Mouse (Mus musculus) heart, postnatal 0 days (tissue): Measurements from ENCODE around the gene Slc27a2. TPM values are rescaled to one million over a fixed set of nuclear protein-coding genes. Genes with fewer than 3 reads are reported as not detected.

Experiments used
- ATAC-seq: fragments of 200-750 bp; cut with Nextera tagmentation; 2 replicates; pipeline ENCODE4 v1.8.0; 2017; ENCODE audit warnings: low read depth, moderate number of reproducible peaks, moderate library complexity; ENCODE audit not compliant: insufficient read depth
- DNase-seq: peaks from one replicate; pipeline ENCODE4 v3.0.0-alpha.2; 2016; ENCODE audit warnings: low spot score
- H3K27ac ChIP-seq: fragments of 300-500 bp; sonication (generic); 2 replicates; pipeline ENCODE4 v1.5.1; 2014; ENCODE audit warnings: low read depth, mild to moderate bottlenecking
- H3K27me3 ChIP-seq: fragments of 300-500 bp; sonication (generic); 2 replicates; pipeline ENCODE4 v1.6.1; 2014; ENCODE audit warnings: low read length, mixed read lengths; ENCODE audit not compliant: control insufficient read depth, insufficient read depth
- H3K36me3 ChIP-seq: fragments of 300-500 bp; sonication (generic); replicated peaks from 2 replicates; pipeline ENCODE4 v1.6.1; 2014; ENCODE audit warnings: low read length, mixed read lengths; ENCODE audit not compliant: control insufficient read depth, insufficient read depth
- H3K4me1 ChIP-seq: fragments of 300-500 bp; sonication (generic); 2 replicates; pipeline ENCODE4 v1.6.1; 2014; ENCODE audit warnings: antibody characterized with exemption; ENCODE audit not compliant: control insufficient read depth, insufficient read depth
- H3K4me2 ChIP-seq: fragments of 300-500 bp; sonication (generic); 2 replicates; pipeline ENCODE4 v1.6.1; 2014; ENCODE audit warnings: low read depth, mild to moderate bottlenecking, low read length, moderate library complexity
- H3K4me3 ChIP-seq: fragments of 300-500 bp; sonication (generic); 2 replicates; pipeline ENCODE4 v1.5.1; 2014; ENCODE audit warnings: low read depth, low read length
- H3K9ac ChIP-seq: fragments of 300-500 bp; sonication (generic); replicated peaks from 2 replicates; pipeline ENCODE4 v1.6.1; 2014; ENCODE audit warnings: low read depth, low read length, mixed read lengths
- H3K9me3 ChIP-seq: fragments of 300-500 bp; sonication (generic); replicated peaks from 2 replicates; pipeline ENCODE4 v1.6.1; 2016; ENCODE audit warnings: low read length; ENCODE audit not compliant: control insufficient read depth
- CTCF ChIP-seq: IDR thresholded peaks from 2 replicates; pipeline ENCODE4 v1.5.1; 2016; ENCODE audit warnings: antibody characterized with exemption, control low read depth, low read depth
- EP300 ChIP-seq: IDR thresholded peaks from 2 replicates; pipeline ENCODE4 v1.6.1; 2016; ENCODE audit warnings: antibody characterized with exemption, low read depth
- WGBS: fragments of 180-500 bp; shearing (Covaris S2); extraction: QIAGEN DNeasy Blood & Tissue Kit; methylation state at CpG from one replicate; pipeline ENCODE4 v1.1.7; 2014; 5-methylcytosine and 5-hydroxymethylcytosine counted together
- polyA plus RNA-seq: library from polyadenylated mRNA; unstranded; fragments of >200 nt; fragmentation: Nextera tagmentation; extraction: Ambion mirVana; gene quantifications from 2 replicates; pipeline ENCODE4 v1.2.1, GENCODE M21; 2015
- total RNA-seq: library from RNA; depleted of rRNA; stranded (reverse); fragments of >200 nt; gene quantifications from 2 replicates; pipeline ENCODE4 v1.2.3, GENCODE M21; 2014; ENCODE audit warnings: low replicate concordance; rRNA removed

Gene Slc27a2
- total and polyA plus RNA-seq, 2 experiments from 2014 or later = 0.14 TPM; not detected in 1

- no peak overlapping the region for H3K4me2 ChIP-seq
- no peaks in the 10 kb centered on the region for H3K27me3 ChIP-seq
- H3K27ac ChIP-seq = peak overlapping the region; percentile 47; the same call in 1 of the 2 replicates
- no peak overlapping the region for H3K4me3 ChIP-seq
- H3K9ac ChIP-seq = no peak overlapping the region
- DNase-seq (peak; percentile 18), ATAC-seq (no peak)
- no peaks in the 10 kb centered on the region for H3K4me1 ChIP-seq
- 57% methylated on average over 12 of the region's 12 CpGs for WGBS
- peaks cover 47% of the 10 kb centered on the region for H3K36me3 ChIP-seq
- TF ChIP-seq CTCF (no peak), EP300 (no peak)
- no peaks in the 10 kb centered on the region; the same call in 1 of the 2 replicates for H3K9me3 ChIP-seq
Observed at GRCm38 (mm10) chr2:126635939-126636823, 84.0 kb downstream of the Slc27a2 start.

Other genes with a start within 250 kb of the Slc27a2 start
- 0.04 TPM in 1 of 2 replicates, not detected in the other for gene Atp8b4, start 51.7 kb upstream of the Slc27a2 start, total RNA-seq
- 0.14 and 0.27 TPM in 2 replicates for gene Atp8b4, start 51.7 kb upstream of the Slc27a2 start, polyA plus RNA-seq
- gene Hdc, start 66.9 kb downstream of the Slc27a2 start, total RNA-seq = 11.2 and 14.0 TPM in 2 replicates
- 7.2 and 8.4 TPM in 2 replicates for gene Hdc, start 66.9 kb downstream of the Slc27a2 start, polyA plus RNA-seq
- gene Gabpb1, start 123.9 kb downstream of the Slc27a2 start, total RNA-seq = 5.0 and 15.2 TPM in 2 replicates
- gene Gabpb1, start 123.9 kb downstream of the Slc27a2 start, polyA plus RNA-seq = 17.5 and 18.0 TPM in 2 replicates
- gene Usp8, start 154.9 kb downstream of the Slc27a2 start, total RNA-seq = 9.0 and 12.3 TPM in 2 replicates
- gene Usp8, start 154.9 kb downstream of the Slc27a2 start, polyA plus RNA-seq = 19.0 and 19.4 TPM in 2 replicates
- 0.15 and 1.0 TPM in 2 replicates for gene Usp50, start 231.1 kb downstream of the Slc27a2 start, total RNA-seq
- gene Usp50, start 231.1 kb downstream of the Slc27a2 start, polyA plus RNA-seq = 1.7 and 2.2 TPM in 2 replicates